Mouse (Mus musculus): ENCODE results near the gene Dthd1.

DNA sequence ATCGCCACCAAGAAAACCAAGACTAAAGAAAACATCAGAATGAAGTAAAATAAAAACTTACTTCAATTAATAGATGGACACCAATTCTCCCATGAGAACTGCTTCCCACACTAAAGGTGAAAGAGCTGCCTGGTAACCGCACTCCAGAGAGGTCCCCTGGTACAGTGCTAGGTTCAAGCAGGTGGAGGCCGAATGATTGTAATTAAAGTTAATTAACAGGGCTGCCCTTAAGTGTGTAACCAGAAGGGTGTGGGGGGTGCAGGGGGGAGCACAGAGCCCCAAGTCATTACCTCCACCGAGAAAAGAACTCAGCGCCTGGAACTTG, 48.2 kb upstream of the Dthd1 start:
- TF ChIP-seq MYOD1 (IDR thresholded peaks at IDR 0.05; ENCODE audit: control insufficient read depth in 1 of 3, insufficient read length in 2 of 3, low read depth in 2 of 3), result no peak
- no peak for TF ChIP-seq E2F4 (IDR thresholded peaks at IDR 0.05; ENCODE audit: insufficient read depth)
- no peak for TF ChIP-seq POLR2A (IDR thresholded peaks at IDR 0.05; ENCODE audit: insufficient read length, low read depth)
- no peak for TF ChIP-seq MAX (IDR thresholded peaks at IDR 0.05; ENCODE audit: low read depth)
- no peak for TF ChIP-seq SRF (IDR thresholded peaks at IDR 0.05; ENCODE audit: control insufficient read depth, insufficient read length, low read depth)
